Mouse (Mus musculus) megakaryocyte progenitor cell, adult 5-6 weeks (primary cell): ENCODE data around the gene Cdk8. TPM values are rescaled to one million over a fixed set of nuclear protein-coding genes. Genes with fewer than 3 reads are reported as not detected.

Experiments
- ATAC-seq: replicated peaks from 2 replicates; pipeline ENCODE4 v1.8.0; 2016; ENCODE audit warnings: mild to moderate bottlenecking, moderate TSS enrichment, inconsistent platforms; ENCODE audit not compliant: poor library complexity
- total RNA-seq, 2 experiments: library from RNA; stranded (forward) in 1 of 2; stranded (reverse) in 1 of 2; fragments of 157-497, 149-512 nt in 1 of 2; fragments of 200-1000 nt in 1 of 2; gene quantifications; 2 replicates each; pipeline versions ENCODE4 v1.2.3 to v1.2.4; 2015 to 2017

Cdk8 gene
- total RNA-seq, 2 experiments from 2014 or later, result 41.0 to 53.2 TPM

- no peak for ATAC-seq
Observed at GRCm38 (mm10) chr5:146314538-146314937, 83.5 kb downstream of the Cdk8 start.

- no peak for ATAC-seq
Observed at GRCm38 (mm10) chr5:146315268-146315921, 84.4 kb downstream of the Cdk8 start.

- ATAC-seq, result peak; percentile 76
Observed at GRCm38 (mm10) chr5:146316316-146316715, 85.3 kb downstream of the Cdk8 start.

GRCm38 (mm10) chr5:146318051-146318450 lies 87.0 kb downstream of the Cdk8 start:
- no peak for ATAC-seq

- no peak for ATAC-seq
Observed at GRCm38 (mm10) chr5:146318461-146318860, 87.4 kb downstream of the Cdk8 start.

- no peak for ATAC-seq
Observed at GRCm38 (mm10) chr5:146328941-146329340, 97.9 kb downstream of the Cdk8 start.

GRCm38 (mm10) chr5:146329541-146329940 lies 98.5 kb downstream of the Cdk8 start:
- ATAC-seq, result no peak

GRCm38 (mm10) chr5:146330031-146330764 lies 99.2 kb downstream of the Cdk8 start:
- peak; percentile 94 for ATAC-seq

GRCm38 (mm10) chr5:146330765-146331115 lies 99.7 kb downstream of the Cdk8 start:
- no peak for ATAC-seq

GRCm38 (mm10) chr5:146331131-146331530 lies 100.1 kb downstream of the Cdk8 start:
- ATAC-seq, result no peak

GRCm38 (mm10) chr5:146332541-146332940 lies 101.5 kb downstream of the Cdk8 start:
- no peak for ATAC-seq

GRCm38 (mm10) chr5:146334410-146334809 lies 103.4 kb downstream of the Cdk8 start:
- ATAC-seq, result no peak

GRCm38 (mm10) chr5:146338064-146338463 lies 107.0 kb downstream of the Cdk8 start:
- ATAC-seq, result no peak

- no peak for ATAC-seq
Observed at GRCm38 (mm10) chr5:146340037-146340436, 109.0 kb downstream of the Cdk8 start.

GRCm38 (mm10) chr5:146344911-146345686 lies 114.1 kb downstream of the Cdk8 start:
- ATAC-seq, result no peak

- ATAC-seq, result no peak
Observed at GRCm38 (mm10) chr5:146347081-146347480, 116.1 kb downstream of the Cdk8 start.

- no peak for ATAC-seq
Observed at GRCm38 (mm10) chr5:146349183-146349582, 118.2 kb downstream of the Cdk8 start.

GRCm38 (mm10) chr5:146350784-146351183 lies 119.8 kb downstream of the Cdk8 start:
- no peak for ATAC-seq

- no peak for ATAC-seq
Observed at GRCm38 (mm10) chr5:146352006-146352405, 121.0 kb downstream of the Cdk8 start.
